Mouse (Mus musculus): Measurements from ENCODE around the gene Ccdc120.

Gene Ccdc120

GRCm38 (mm10) chrX:7750432-7751116 lies at the start of gene Ccdc120:
Gene Ccdc120, minus strand, starts transcription at chrX:7750905.
- no peak for DNase-seq (ENCODE audit: low spot score in 2 of 2)

GRCm38 (mm10) chrX:7797327-7797726 lies 46.6 kb upstream of the Ccdc120 start:
- DNase-seq (ENCODE audit: low spot score in 2 of 2) = no peak

- peak in 1 of 2 experiments; percentile 23 for DNase-seq (ENCODE audit: low spot score in 2 of 2)
These were observed 44.3 kb upstream of the Ccdc120 start for GRCm38 (mm10) chrX:7795016-7795415.

GRCm38 (mm10) chrX:7793361-7793760 lies 42.7 kb upstream of the Ccdc120 start:
- DNase-seq (ENCODE audit: low spot score in 2 of 2) = peak in 1 of 2 experiments; percentile 7

GRCm38 (mm10) chrX:7790309-7790708 lies 39.6 kb upstream of the Ccdc120 start:
- DNase-seq (ENCODE audit: low spot score in 2 of 2) = no peak

- peak; percentile 70 to 75 for DNase-seq (ENCODE audit: low spot score in 2 of 2)
These were observed 38.9 kb upstream of the Ccdc120 start, which contains the start of gene Gripap1 for GRCm38 (mm10) chrX:7789542-7790136. Gene Gripap1, plus strand, starts transcription at chrX:7789765.

GRCm38 (mm10) chrX:7782603-7783092 lies 31.9 kb upstream of the Ccdc120 start:
- DNase-seq (ENCODE audit: low spot score in 2 of 2) = no peak

GRCm38 (mm10) chrX:7779294-7779693 lies 28.6 kb upstream of the Ccdc120 start:
- DNase-seq (ENCODE audit: low spot score in 2 of 2) = no peak

GRCm38 (mm10) chrX:7778450-7779244 lies 27.9 kb upstream of the Ccdc120 start:
- DNase-seq (ENCODE audit: low spot score in 2 of 2) = no peak

GRCm38 (mm10) chrX:7776329-7777082 lies 25.8 kb upstream of the Ccdc120 start:
- peak in 1 of 2 experiments; percentile 36 for DNase-seq (ENCODE audit: low spot score in 2 of 2)

GRCm38 (mm10) chrX:7775501-7776205 lies 24.9 kb upstream of the Ccdc120 start:
- no peak for DNase-seq (ENCODE audit: low spot score in 2 of 2)

- no peak for DNase-seq (ENCODE audit: low spot score in 2 of 2)
These were observed 22.1 kb upstream of the Ccdc120 start for GRCm38 (mm10) chrX:7772766-7773165.

- DNase-seq (ENCODE audit: low spot score in 2 of 2) = no peak
These were observed 18.8 kb upstream of the Ccdc120 start for GRCm38 (mm10) chrX:7769302-7770017.

GRCm38 (mm10) chrX:7765764-7766163 lies 15.1 kb upstream of the Ccdc120 start:
- no peak for DNase-seq (ENCODE audit: low spot score in 2 of 2)

GRCm38 (mm10) chrX:7765281-7765670 lies 14.6 kb upstream of the Ccdc120 start:
- no peak for DNase-seq (ENCODE audit: low spot score in 2 of 2)

- no peak for DNase-seq (ENCODE audit: low spot score in 2 of 2)
These were observed 14.1 kb upstream of the Ccdc120 start for GRCm38 (mm10) chrX:7764657-7765280.

- DNase-seq (ENCODE audit: low spot score in 2 of 2) = no peak
These were observed 13.1 kb upstream of the Ccdc120 start for GRCm38 (mm10) chrX:7763631-7764393.

- no peak for DNase-seq (ENCODE audit: low spot score in 2 of 2)
These were observed 12.2 kb upstream of the Ccdc120 start for GRCm38 (mm10) chrX:7762921-7763197.

- peak; percentile 58 to 71 for DNase-seq (ENCODE audit: low spot score in 2 of 2)
These were observed 11.6 kb upstream of the Ccdc120 start, which contains the start of gene Tfe3 for GRCm38 (mm10) chrX:7762137-7762920. Gene Tfe3, plus strand, starts transcription at chrX:7762560.
